Mouse (Mus musculus): ENCODE measurements around the gene Six6. TPM values are rescaled to one million over a fixed set of nuclear protein-coding genes. Genes with fewer than 3 reads are reported as not detected.

Gene Six6
- polyA plus RNA-seq, 1 experiment from 2014 or later = not detected

GRCm38 (mm10) chr12:72943574-72944110 lies 4.0 kb downstream of the Six6 start:
- 9% methylated on average over 2 of the region's 2 CpGs for WGBS
- H3K36me3 ChIP-seq = no peaks in the 10 kb centered on the region
- no peak overlapping the region for H3K4me2 ChIP-seq (replicated peaks)
- H3K4me3 ChIP-seq = no peak overlapping the region
- peaks cover 88% of the 10 kb centered on the region for H3K27me3 ChIP-seq
- peaks cover 26% of the 10 kb centered on the region for H3K4me1 ChIP-seq
- H3K9ac ChIP-seq (replicated peaks) = no peak overlapping the region
- no peak for ATAC-seq (ENCODE audit: low FRiP score, low read depth)
- H3K9me3 ChIP-seq = no peaks in the 10 kb centered on the region
- no peak overlapping the region for H3K27ac ChIP-seq (replicated peaks)

GRCm38 (mm10) chr12:72944411-72945225 lies 4.9 kb downstream of the Six6 start:
- no peaks in the 10 kb centered on the region for H3K36me3 ChIP-seq
- H3K27me3 ChIP-seq = peaks cover 87% of the 10 kb centered on the region
- peak overlapping the region; percentile 55 for H3K4me2 ChIP-seq (replicated peaks)
- WGBS = under 1% methylated on average over 24 of the region's 24 CpGs
- peak overlapping the region; percentile 41 for H3K4me3 ChIP-seq
- ATAC-seq (ENCODE audit: low FRiP score, low read depth) = peak; percentile 10; the same call in 1 of the 2 replicates
- H3K9me3 ChIP-seq = no peaks in the 10 kb centered on the region
- H3K4me1 ChIP-seq = peaks cover 24% of the 10 kb centered on the region
- no peak overlapping the region for H3K9ac ChIP-seq (replicated peaks)
- no peak overlapping the region for H3K27ac ChIP-seq (replicated peaks)

GRCm38 (mm10) chr12:72945301-72946063 lies 5.8 kb downstream of the Six6 start:
- H3K4me3 ChIP-seq = peak overlapping the region; percentile 41
- peak; percentile 90 for ATAC-seq (ENCODE audit: low FRiP score, low read depth)
- no peaks in the 10 kb centered on the region for H3K36me3 ChIP-seq
- WGBS = under 1% methylated on average over 61 of the region's 89 CpGs
- no peak overlapping the region for H3K27ac ChIP-seq (replicated peaks)
- peaks cover 87% of the 10 kb centered on the region for H3K27me3 ChIP-seq
- peak overlapping the region; percentile 55 for H3K4me2 ChIP-seq (replicated peaks)
- no peaks in the 10 kb centered on the region for H3K9me3 ChIP-seq
- peaks cover 15% of the 10 kb centered on the region for H3K4me1 ChIP-seq
- H3K9ac ChIP-seq (replicated peaks) = no peak overlapping the region; the same call in 1 of the 2 replicates

- Histone ChIP-seq H3K4me2 (replicated peaks) (peak overlapping the region; percentile 55; the same call in 1 of the 2 replicates), H3K36me3 (no peaks in the 10 kb centered on the region), H3K27ac (replicated peaks) (no peak overlapping the region), H3K9me3 (no peaks in the 10 kb centered on the region), H3K4me1 (peaks cover 15% of the 10 kb centered on the region), H3K4me3 (peak overlapping the region; percentile 41), H3K27me3 (peaks cover 85% of the 10 kb centered on the region), H3K9ac (replicated peaks) (no peak overlapping the region)
- 2% methylated on average over 8 of the region's 8 CpGs for WGBS
- ATAC-seq (ENCODE audit: low FRiP score, low read depth) = no peak
Measured at GRCm38 (mm10) chr12:72946064-72946395, 6.3 kb downstream of the Six6 start.

- no peak overlapping the region for H3K4me2 ChIP-seq (replicated peaks)
- H3K9ac ChIP-seq (replicated peaks) = no peak overlapping the region
- peaks cover 83% of the 10 kb centered on the region for H3K27me3 ChIP-seq
- no peak for ATAC-seq (ENCODE audit: low FRiP score, low read depth)
- H3K27ac ChIP-seq (replicated peaks) = no peak overlapping the region
- H3K9me3 ChIP-seq = no peaks in the 10 kb centered on the region
- H3K4me1 ChIP-seq = peaks cover 15% of the 10 kb centered on the region
- H3K4me3 ChIP-seq = no peak overlapping the region
- no peaks in the 10 kb centered on the region for H3K36me3 ChIP-seq
Measured at GRCm38 (mm10) chr12:72946805-72947204, 7.1 kb downstream of the Six6 start.

- no peak overlapping the region for H3K9ac ChIP-seq (replicated peaks)
- no peak overlapping the region for H3K4me2 ChIP-seq (replicated peaks)
- H3K4me1 ChIP-seq = peaks cover 15% of the 10 kb centered on the region
- no peak for ATAC-seq (ENCODE audit: low FRiP score, low read depth)
- H3K4me3 ChIP-seq = no peak overlapping the region
- H3K27me3 ChIP-seq = peaks cover 84% of the 10 kb centered on the region
- H3K9me3 ChIP-seq = no peaks in the 10 kb centered on the region
- 6% methylated on average over 2 of the region's 2 CpGs for WGBS
- H3K36me3 ChIP-seq = no peaks in the 10 kb centered on the region
- H3K27ac ChIP-seq (replicated peaks) = no peak overlapping the region
Measured at GRCm38 (mm10) chr12:72947335-72947734, 7.6 kb downstream of the Six6 start.

- Histone ChIP-seq H3K4me3 (no peak overlapping the region), H3K27ac (replicated peaks) (no peak overlapping the region), H3K36me3 (no peaks in the 10 kb centered on the region), H3K27me3 (peaks cover 87% of the 10 kb centered on the region), H3K9me3 (no peaks in the 10 kb centered on the region), H3K4me1 (no peaks in the 10 kb centered on the region), H3K4me2 (replicated peaks) (no peak overlapping the region), H3K9ac (replicated peaks) (no peak overlapping the region)
- no peak for ATAC-seq (ENCODE audit: low FRiP score, low read depth)
- 78% methylated on average over 5 of the region's 5 CpGs for WGBS
Measured at GRCm38 (mm10) chr12:72953089-72953488, 13.4 kb downstream of the Six6 start.

- no peak for ATAC-seq (ENCODE audit: low FRiP score, low read depth)
- Histone ChIP-seq H3K36me3 (no peaks in the 10 kb centered on the region), H3K9me3 (no peaks in the 10 kb centered on the region), H3K27ac (replicated peaks) (no peak overlapping the region), H3K4me2 (replicated peaks) (no peak overlapping the region), H3K4me3 (no peak overlapping the region), H3K27me3 (peaks cover 90% of the 10 kb centered on the region), H3K4me1 (no peaks in the 10 kb centered on the region), H3K9ac (replicated peaks) (no peak overlapping the region)
- WGBS = 86% methylated on average over 5 of the region's 5 CpGs
Measured at GRCm38 (mm10) chr12:72953858-72954257, 14.2 kb downstream of the Six6 start.

- Histone ChIP-seq H3K4me2 (replicated peaks) (no peak overlapping the region), H3K27ac (replicated peaks) (no peak overlapping the region), H3K27me3 (peaks cover 89% of the 10 kb centered on the region), H3K36me3 (no peaks in the 10 kb centered on the region), H3K9ac (replicated peaks) (no peak overlapping the region), H3K4me3 (no peak overlapping the region), H3K4me1 (no peaks in the 10 kb centered on the region), H3K9me3 (no peaks in the 10 kb centered on the region)
- no peak for ATAC-seq (ENCODE audit: low FRiP score, low read depth)
- 69% methylated on average over 4 of the region's 4 CpGs for WGBS
Measured at GRCm38 (mm10) chr12:72954906-72955305, 15.2 kb downstream of the Six6 start.

GRCm38 (mm10) chr12:72957829-72958424 lies 18.2 kb downstream of the Six6 start:
- no peak for ATAC-seq (ENCODE audit: low FRiP score, low read depth)
- Histone ChIP-seq H3K36me3 (no peaks in the 10 kb centered on the region), H3K4me3 (no peak overlapping the region), H3K27ac (replicated peaks) (no peak overlapping the region), H3K27me3 (peaks cover 81% of the 10 kb centered on the region), H3K9me3 (no peaks in the 10 kb centered on the region), H3K4me2 (replicated peaks) (no peak overlapping the region), H3K9ac (replicated peaks) (no peak overlapping the region), H3K4me1 (no peaks in the 10 kb centered on the region)
- 74% methylated on average over 6 of the region's 6 CpGs for WGBS

GRCm38 (mm10) chr12:72958446-72958845 lies 18.8 kb downstream of the Six6 start:
- no peak overlapping the region for H3K27ac ChIP-seq (replicated peaks)
- no peak overlapping the region for H3K4me2 ChIP-seq (replicated peaks)
- WGBS = 89% methylated on average over 3 of the region's 3 CpGs
- peaks cover 76% of the 10 kb centered on the region for H3K27me3 ChIP-seq
- ATAC-seq (ENCODE audit: low FRiP score, low read depth) = no peak
- no peaks in the 10 kb centered on the region for H3K4me1 ChIP-seq
- no peak overlapping the region for H3K9ac ChIP-seq (replicated peaks)
- no peaks in the 10 kb centered on the region for H3K9me3 ChIP-seq
- no peaks in the 10 kb centered on the region for H3K36me3 ChIP-seq
- no peak overlapping the region for H3K4me3 ChIP-seq

- Histone ChIP-seq H3K27ac (replicated peaks) (no peak overlapping the region), H3K4me1 (no peaks in the 10 kb centered on the region), H3K36me3 (no peaks in the 10 kb centered on the region), H3K4me3 (no peak overlapping the region), H3K9ac (replicated peaks) (no peak overlapping the region), H3K27me3 (peaks cover 68% of the 10 kb centered on the region), H3K9me3 (no peaks in the 10 kb centered on the region), H3K4me2 (replicated peaks) (no peak overlapping the region)
- no peak for ATAC-seq (ENCODE audit: low FRiP score, low read depth)
- WGBS = 53% methylated on average over 6 of the region's 6 CpGs
Measured at GRCm38 (mm10) chr12:72962761-72963160, 23.1 kb downstream of the Six6 start.

Data from midbrain, embryonic 12.5 days (tissue).